Mouse (Mus musculus) layer of hippocampus, adult 6 months (tissue): Measurements from ENCODE around the gene Dda1. TPM values are rescaled to one million over a fixed set of nuclear protein-coding genes. Genes with fewer than 3 reads are reported as not detected.

Source experiments
- long read RNA-seq, 2 experiments: library from polyadenylated mRNA; unstranded; transcript quantifications; one replicate each; pipeline ENCODE4 v2.0.0; 2019 to 2020
- polyA plus RNA-seq: library from polyadenylated mRNA; unstranded; fragments of <200 nt; fragmentation: Nextera tagmentation; gene quantifications from 2 replicates; pipeline ENCODE4 v1.2.3, GENCODE M21; 2021

Dda1 gene
- 152 and 163 TPM in 2 replicates for polyA plus RNA-seq
- long read RNA-seq, experiment 1, transcript Dda1-205 (5 exons, 1,929 nt) = minor isoform, 17 of 359 reads
- long read RNA-seq, experiment 1, transcript Dda1-204 (4 exons, 1,881 nt) = minor isoform, 31 of 359 reads
- long read RNA-seq, experiment 1, transcript Dda1-206 (2 exons, 1,738 nt) = minor isoform, 5 of 359 reads
- long read RNA-seq, experiment 1, transcript Dda1-202 (5 exons, 1,933 nt) = major isoform, 256 of 359 reads
- long read RNA-seq, experiment 1, partial matches to known transcripts = 28 of 359 reads
- long read RNA-seq, experiment 1, other reads (novel, unspliced or antisense) = 17 of 359 reads
- long read RNA-seq, experiment 2, transcript Dda1-204 (4 exons, 1,881 nt) = minor isoform, 73 of 664 reads
- long read RNA-seq, experiment 2, transcript Dda1-202 (5 exons, 1,933 nt) = major isoform, 439 of 664 reads
- long read RNA-seq, experiment 2, transcript Dda1-206 (2 exons, 1,738 nt) = minor isoform, 14 of 664 reads
- long read RNA-seq, experiment 2, transcript Dda1-205 (5 exons, 1,929 nt) = minor isoform, 41 of 664 reads
- long read RNA-seq, experiment 2, partial matches to known transcripts = 18 of 664 reads
- long read RNA-seq, experiment 2, other reads (novel, unspliced or antisense) = 54 of 664 reads

DNA sequence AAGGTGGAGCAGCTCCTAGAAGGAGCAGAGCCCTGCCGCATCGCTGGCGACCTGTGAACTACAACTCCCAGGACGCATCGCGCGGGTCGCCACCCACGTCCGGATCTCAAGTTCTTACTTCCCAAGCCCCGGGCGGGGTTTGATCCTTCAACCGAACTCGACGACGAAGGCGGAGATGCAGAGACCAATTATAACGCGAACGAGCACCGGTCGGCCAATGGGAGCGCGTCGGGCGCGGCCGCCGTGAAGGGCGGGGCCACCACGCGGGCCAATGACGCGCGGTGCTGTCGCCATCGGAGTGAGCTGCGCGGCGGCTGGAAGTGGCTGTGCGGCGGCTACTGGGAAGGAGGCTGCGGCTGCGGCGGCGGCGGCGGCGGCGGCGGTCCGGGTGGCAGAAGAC lies at the start of gene Dda1:
TSS of gene Dda1 (plus strand) at position 284 of the 400 bp plus-strand sequence.

DNA sequence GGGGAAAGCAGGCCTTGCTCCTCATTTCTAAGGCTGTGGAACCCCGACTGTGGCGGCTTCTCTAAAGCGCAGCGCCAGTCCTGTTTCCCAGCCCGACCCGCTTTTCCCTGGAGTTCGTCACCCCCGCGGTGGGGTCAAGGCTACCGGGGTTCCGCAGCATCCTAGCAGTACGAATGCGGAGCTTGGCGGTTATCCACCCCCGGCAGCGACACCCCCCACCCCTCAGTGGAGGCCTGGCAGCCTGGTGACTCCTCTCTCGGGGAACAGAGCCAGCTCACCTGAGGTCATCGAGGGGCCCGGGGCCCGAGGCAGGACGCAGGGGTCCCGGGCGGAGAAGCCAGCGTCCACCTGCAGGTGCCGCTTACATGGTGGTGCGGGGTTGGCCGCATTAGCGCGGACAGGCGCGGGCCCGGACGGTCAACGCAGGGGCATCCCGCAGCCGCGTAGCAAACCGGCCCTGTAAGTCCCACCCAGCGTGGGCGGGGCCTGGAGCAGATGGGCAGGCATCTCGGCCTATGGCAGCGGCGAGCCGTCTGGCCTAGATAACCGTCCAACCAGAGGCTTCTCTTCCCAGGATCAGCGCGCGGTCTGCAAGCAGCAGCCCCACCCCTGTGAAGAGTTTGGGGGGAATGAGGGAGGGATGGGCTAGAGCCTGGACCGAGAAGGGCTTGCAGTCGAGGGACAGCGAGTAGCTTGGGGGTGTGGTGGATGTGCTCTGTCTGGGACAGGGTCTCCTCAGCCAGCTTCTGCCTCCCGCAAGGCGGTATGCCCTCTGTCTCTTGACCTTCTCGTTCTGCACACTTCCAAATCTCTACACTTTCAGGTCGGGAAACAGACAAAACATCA lies 5.6 kb upstream of the Dda1 start, which contains the start of gene Abhd8:
TSS of gene Abhd8 (minus strand) at position 468 of the 846 bp plus-strand sequence.

DNA sequence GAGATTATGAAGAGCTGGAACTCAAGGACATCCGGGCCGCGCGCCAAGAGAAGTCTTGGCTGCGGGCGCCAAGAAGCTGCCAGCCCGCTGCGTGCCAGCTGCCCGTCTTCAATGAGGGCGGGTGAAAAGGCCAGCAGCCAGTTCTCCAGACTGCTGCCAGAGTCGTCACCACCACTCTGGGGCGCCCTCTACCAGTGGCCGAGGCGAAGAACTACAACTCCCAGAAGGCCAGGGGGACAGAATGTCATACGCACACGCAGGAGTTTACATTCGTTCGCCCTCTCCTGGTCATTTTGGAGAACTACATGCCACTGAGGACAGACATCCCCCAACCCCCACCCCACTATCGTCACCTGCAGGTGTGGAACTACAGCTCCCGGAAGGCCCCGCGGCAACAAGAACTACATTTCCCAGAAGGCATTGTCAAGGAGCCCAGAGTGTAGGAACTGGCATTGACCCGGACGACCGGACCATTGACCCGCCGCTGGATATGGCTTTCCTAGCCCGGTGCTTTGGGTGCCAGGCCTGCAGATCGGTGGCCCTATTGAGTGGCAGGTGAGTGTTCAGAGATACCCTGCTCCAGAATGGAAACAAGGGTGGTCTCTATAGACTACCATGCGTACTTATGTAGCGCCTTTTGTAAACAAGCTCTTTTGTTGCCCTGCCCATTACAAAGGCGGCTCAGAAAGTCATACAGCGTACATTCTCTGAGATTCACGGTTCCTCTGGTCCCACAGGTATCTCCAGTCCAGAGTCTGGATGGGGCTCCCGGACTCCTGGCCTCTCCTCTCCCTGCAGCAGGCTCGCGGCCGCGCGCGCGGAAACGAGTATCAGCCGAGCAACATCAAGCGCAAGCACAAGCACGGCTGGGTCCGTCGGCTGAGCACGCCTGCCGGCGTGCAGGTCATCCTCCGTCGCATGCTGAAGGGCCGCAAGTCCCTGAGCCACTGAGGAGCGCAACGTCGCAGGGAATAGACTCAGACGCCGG lies 4.2 kb upstream of the Dda1 start, which contains the start of gene Mrpl34:
TSS of gene Mrpl34 (plus strand) at position 447 of the 988 bp plus-strand sequence.

DNA sequence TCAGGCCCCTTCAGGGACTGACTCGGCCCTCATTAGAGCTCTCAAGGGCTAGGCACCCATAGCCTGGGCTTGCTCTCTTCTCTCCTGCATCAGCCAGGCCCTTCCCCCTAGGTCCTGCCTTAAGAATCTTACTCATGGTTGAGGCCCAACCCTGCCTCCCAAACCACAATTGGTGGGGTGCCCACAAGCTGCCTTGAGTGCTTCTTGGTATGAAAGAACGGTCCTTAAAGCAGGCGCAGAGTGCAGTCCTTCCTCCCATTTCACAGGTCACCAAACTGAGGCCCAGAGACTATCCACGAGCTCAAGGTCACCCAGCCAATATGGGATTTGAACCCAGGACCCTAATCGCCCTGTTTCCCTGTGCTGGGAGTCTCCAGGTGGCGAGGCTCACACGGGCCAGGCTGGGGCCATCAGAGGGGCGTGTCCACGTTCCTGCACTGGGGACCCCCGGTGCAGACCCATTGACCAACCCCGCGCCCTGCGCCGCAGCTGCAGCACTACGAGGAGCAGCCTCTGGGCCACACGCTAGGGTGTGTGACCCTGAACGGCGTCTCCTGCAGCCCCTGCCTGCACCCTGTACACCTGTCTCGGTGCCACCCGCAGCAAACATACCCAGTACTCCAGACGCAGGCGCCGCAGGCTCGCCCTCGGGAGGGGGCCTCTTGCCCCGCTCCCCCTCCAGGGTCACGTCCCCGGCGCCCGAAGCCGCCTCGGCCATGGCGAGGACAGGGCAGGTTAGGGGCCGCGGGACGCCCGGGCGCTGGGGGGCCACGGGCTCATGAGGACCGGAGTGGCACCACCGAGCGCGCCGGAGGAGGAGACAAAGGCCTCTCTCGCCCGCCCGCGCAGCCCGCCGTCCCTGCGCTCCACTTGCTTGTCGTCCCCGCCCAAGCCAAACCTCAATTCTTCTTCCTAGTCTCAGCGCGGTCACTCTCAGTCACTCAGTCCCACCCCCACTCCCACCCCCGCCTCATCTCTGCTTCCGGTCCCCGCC lies 16.4 kb downstream of the Dda1 start, which contains the start of gene Ano8:
TSS of gene Ano8 (minus strand) at position 822 of the 994 bp plus-strand sequence.

DNA sequence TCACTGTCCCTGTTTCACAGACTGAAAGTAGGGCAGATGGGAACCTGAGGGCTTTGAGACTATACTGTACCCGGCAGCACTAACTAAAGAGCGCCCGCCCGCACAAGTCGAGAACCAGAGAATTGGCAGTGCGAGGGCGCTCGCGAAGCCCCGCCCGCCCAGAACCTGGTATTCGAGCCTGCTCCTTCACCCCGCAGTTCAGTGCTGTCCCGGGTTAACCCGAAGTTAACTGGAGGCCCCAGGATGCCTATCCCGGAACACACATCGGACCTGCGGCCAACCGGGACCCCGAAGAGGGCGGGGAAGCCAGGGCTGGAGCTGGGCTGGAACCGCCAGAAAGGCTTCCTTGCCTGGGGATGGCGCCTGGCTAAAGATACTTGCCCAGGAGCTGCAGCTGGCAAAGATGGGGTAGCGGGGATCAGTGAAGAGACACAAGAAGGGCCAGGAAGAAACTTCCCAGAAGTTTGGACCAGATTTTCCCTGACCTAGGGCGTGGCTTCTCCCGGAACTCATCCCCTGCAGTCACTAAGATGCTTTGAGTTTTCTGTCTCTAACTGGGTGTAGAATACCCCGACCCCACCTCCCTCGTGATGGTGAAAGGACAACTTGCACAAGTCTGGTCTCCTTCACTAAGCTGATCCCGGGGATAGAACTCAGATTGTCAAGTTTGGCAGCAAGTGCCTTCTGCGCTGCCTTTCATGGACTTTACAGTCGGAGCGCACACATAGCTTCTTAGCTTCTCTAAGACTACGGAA lies 18.9 kb downstream of the Dda1 start, which contains the start of gene Gtpbp3:
TSS of gene Gtpbp3 (plus strand) at position 413 of the 755 bp plus-strand sequence.

DNA sequence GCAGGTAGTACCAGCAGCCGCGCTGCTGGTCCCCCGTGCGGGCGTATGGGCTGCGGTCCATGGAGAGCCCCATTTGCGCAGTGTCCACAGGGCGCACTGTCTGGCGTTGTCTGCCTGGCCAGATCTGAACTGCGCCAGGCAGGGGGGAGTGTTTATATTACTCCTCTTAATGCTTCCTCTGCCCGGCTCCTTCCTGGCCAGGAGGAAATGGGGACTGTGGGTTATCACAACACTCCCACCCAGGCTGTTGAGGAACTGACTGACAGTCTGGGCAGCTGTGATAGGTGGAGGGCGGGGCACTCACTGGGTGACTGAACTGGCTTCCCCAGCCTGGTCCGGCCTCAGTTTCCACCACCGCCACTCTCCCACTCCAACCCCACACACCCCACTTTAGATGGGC lies 42.6 kb downstream of the Dda1 start, which contains the start of gene Plvap:
TSS of gene Plvap (minus strand) at position 109 of the 400 bp plus-strand sequence.

DNA sequence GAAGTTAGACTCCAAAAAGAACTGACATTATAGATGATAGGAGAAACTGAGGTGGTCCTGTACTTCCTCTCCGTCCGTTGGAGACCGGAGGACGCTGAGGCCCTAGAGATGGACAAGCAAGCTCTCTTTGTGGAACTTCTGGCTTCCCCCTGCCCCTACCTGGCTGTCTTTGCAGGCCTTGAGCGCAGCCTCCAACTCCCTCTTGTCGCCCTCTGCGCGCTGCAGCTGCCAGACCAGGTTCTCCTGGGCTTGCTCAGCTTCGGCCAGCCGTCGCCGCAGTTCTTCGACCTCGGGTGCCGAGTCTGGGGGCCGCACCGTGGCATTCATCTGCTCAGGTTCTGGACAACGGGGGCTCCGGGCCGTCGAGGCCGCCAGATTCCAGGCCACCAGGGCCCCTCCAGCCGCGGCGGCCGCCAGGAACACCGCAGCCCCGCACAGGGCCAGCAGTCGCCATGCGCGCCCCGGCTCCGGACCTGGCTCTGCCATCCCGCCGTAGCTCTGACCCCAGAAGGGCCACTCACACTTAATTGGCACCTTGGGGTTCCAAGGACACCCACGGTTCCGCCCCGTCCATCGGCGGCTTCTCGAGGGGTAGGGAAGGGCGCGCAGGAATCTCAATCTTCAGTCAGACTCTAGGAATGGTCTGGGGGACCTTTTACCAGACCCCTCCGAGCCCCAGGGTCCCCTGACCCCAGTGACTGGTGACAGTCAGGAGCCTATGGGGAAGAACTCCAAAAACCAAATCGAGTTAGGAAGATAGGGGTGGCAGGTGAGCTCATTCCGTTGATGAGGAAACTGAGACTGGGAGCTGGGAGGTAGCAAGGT lies 56.4 kb downstream of the Dda1 start, which contains the start of gene Ccdc194:
TSS of gene Ccdc194 (minus strand) at position 486 of the 825 bp plus-strand sequence.

Other genes with a start within 250 kb of the Dda1 start
- 1.1 and 1.3 TPM in 2 replicates for gene Myo9b, start 196.5 kb upstream of the Dda1 start, polyA plus RNA-seq
- 9.4 and 10.6 TPM in 2 replicates for gene Haus8, start 196.3 kb upstream of the Dda1 start, polyA plus RNA-seq
- 177 and 192 TPM in 2 replicates for gene Use1, start 102.4 kb upstream of the Dda1 start, polyA plus RNA-seq
- 5.5 and 7.3 TPM in 2 replicates for gene Ocel1, start 97.9 kb upstream of the Dda1 start, polyA plus RNA-seq
- gene Nr2f6, start 87.2 kb upstream of the Dda1 start, polyA plus RNA-seq = 8.2 and 8.7 TPM in 2 replicates
- gene Ushbp1, start 73.4 kb upstream of the Dda1 start, polyA plus RNA-seq = 1.1 and 1.4 TPM in 2 replicates
- gene Babam1, start 72.3 kb upstream of the Dda1 start, polyA plus RNA-seq = 97.3 and 98.5 TPM in 2 replicates
- 0.11 and 0.13 TPM in 2 replicates for gene Ankle1, start 63.2 kb upstream of the Dda1 start, polyA plus RNA-seq
- gene Abhd8, start 5.5 kb upstream of the Dda1 start, polyA plus RNA-seq = 357 and 444 TPM in 2 replicates
- 126 and 129 TPM in 2 replicates for gene Mrpl34, start 4.2 kb upstream of the Dda1 start, polyA plus RNA-seq
- 0.48 and 0.65 TPM in 2 replicates for gene Ano8, start 16.8 kb downstream of the Dda1 start, polyA plus RNA-seq
- gene Gtpbp3, start 18.9 kb downstream of the Dda1 start, polyA plus RNA-seq = 7.7 and 8.2 TPM in 2 replicates
- 6.2 and 6.3 TPM in 2 replicates for gene Plvap, start 42.6 kb downstream of the Dda1 start, polyA plus RNA-seq
- not detected in 2 replicates for gene Ccdc194, start 56.5 kb downstream of the Dda1 start, polyA plus RNA-seq
- 5.2 and 15.7 TPM in 2 replicates for gene Bst2, start 68.3 kb downstream of the Dda1 start, polyA plus RNA-seq
- gene Mvb12a, start 73.7 kb downstream of the Dda1 start, polyA plus RNA-seq = 45.5 and 46.4 TPM in 2 replicates
- 0.19 and 0.54 TPM in 2 replicates for gene Tmem221, start 89.7 kb downstream of the Dda1 start, polyA plus RNA-seq
- gene Nxnl1, start 97.4 kb downstream of the Dda1 start, polyA plus RNA-seq = 0.25 and 0.43 TPM in 2 replicates
- gene Slc27a1, start 99.7 kb downstream of the Dda1 start, polyA plus RNA-seq = 95.1 and 114 TPM in 2 replicates
- gene Pgls, start 123.0 kb downstream of the Dda1 start, polyA plus RNA-seq = 110 and 114 TPM in 2 replicates
- gene Fam129c, start 128.4 kb downstream of the Dda1 start, polyA plus RNA-seq = 0.53 and 0.59 TPM in 2 replicates
- 18.9 and 19.6 TPM in 2 replicates for gene Colgalt1, start 141.8 kb downstream of the Dda1 start, polyA plus RNA-seq
- gene Unc13a, start 202.6 kb downstream of the Dda1 start, polyA plus RNA-seq = 10.7 and 12.7 TPM in 2 replicates
- 1.6 and 2.0 TPM in 2 replicates for gene Jak3, start 207.1 kb downstream of the Dda1 start, polyA plus RNA-seq
- not detected in 2 replicates for gene Insl3, start 220.0 kb downstream of the Dda1 start, polyA plus RNA-seq
- 0.59 and 0.63 TPM in 2 replicates for gene B3gnt3, start 232.6 kb downstream of the Dda1 start, polyA plus RNA-seq